Mouse (Mus musculus): ENCODE data around the gene Lrrc45. TPM values are rescaled to one million over a fixed set of nuclear protein-coding genes. Genes with fewer than 3 reads are reported as not detected.

Gene Lrrc45
- polyA plus RNA-seq, 1 experiment from 2014 or later: 58.2 TPM

DNA sequence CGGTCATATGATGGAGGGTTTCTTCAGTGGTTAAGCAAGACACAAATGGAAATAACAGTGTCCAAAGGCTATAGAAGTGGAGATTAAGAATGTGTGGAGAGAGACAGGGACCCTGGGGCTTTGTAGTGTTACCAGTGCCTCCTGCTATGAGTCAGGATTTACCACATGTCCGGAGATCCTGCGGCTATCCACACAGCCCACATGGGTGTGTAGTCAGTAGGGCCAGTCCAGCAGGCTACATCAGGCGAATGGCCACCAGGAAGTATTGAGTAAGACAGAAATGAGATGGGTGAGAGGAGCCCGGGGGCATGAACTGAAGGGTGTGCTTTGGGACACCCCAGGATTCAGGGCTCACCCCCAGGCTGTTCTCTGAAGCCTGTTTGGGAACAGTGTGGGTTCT lies 31.0 kb upstream of the Lrrc45 start:
- Histone ChIP-seq H3K9me3 (ENCODE audit: control insufficient read depth, low read length) (no peaks in the 10 kb centered on the region), H3K4me3 (ENCODE audit: low read length) (no peak overlapping the region), H3K36me3 (ENCODE audit: control insufficient read depth, insufficient read depth, low read length) (peaks cover 19% of the 10 kb centered on the region), H3K27me3 (ENCODE audit: control insufficient read depth, insufficient read depth, low read depth, low read length) (no peaks in the 10 kb centered on the region), H3K27ac (ENCODE audit: low read length) (no peak overlapping the region), H3K4me1 (replicated peaks; ENCODE audit: control insufficient read depth, insufficient read depth, low read length) (peaks cover 19% of the 10 kb centered on the region), H3K4me2 (ENCODE audit: low read depth, low read length) (no peak overlapping the region), H3K9ac (ENCODE audit: low read length) (no peak overlapping the region)
- no peak for ATAC-seq (ENCODE audit: low read depth)
- WGBS: 95% methylated on average over 5 of the region's 5 CpGs

DNA sequence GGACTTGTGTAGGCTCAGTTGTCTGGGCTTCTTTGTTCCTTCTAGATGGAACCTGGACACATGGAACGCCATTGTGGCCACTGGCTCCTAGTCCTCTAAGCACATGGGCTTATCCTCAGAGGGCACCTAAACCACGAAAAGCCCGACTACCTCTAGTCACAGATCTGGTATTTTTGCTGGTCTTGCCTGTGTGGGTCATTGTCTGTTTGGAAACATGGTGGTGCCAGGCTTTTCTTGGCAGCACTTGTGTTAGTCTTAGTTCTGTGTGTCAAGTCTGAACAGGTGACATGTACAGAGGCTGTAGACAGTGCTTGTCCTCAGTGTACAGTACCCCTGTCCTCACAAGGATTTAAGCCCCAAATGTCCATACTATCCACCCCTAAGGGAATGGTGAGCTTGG lies 30.2 kb upstream of the Lrrc45 start:
- ATAC-seq (ENCODE audit: low read depth): no peak
- WGBS: 92% methylated on average over 3 of the region's 3 CpGs
- Histone ChIP-seq H3K4me3 (ENCODE audit: low read length) (no peak overlapping the region), H3K4me1 (replicated peaks; ENCODE audit: control insufficient read depth, insufficient read depth, low read length) (peaks cover 21% of the 10 kb centered on the region), H3K27me3 (ENCODE audit: control insufficient read depth, insufficient read depth, low read depth, low read length) (no peaks in the 10 kb centered on the region), H3K4me2 (ENCODE audit: low read depth, low read length) (no peak overlapping the region), H3K9me3 (ENCODE audit: control insufficient read depth, low read length) (no peaks in the 10 kb centered on the region), H3K36me3 (ENCODE audit: control insufficient read depth, insufficient read depth, low read length) (peaks cover 16% of the 10 kb centered on the region), H3K27ac (ENCODE audit: low read length) (no peak overlapping the region), H3K9ac (ENCODE audit: low read length) (no peak overlapping the region)

GRCm38 (mm10) chr11:120684086-120684485 lies 29.6 kb upstream of the Lrrc45 start:
- H3K27me3 ChIP-seq (ENCODE audit: control insufficient read depth, insufficient read depth, low read depth, low read length): no peaks in the 10 kb centered on the region
- ATAC-seq (ENCODE audit: low read depth): no peak
- no peak overlapping the region for H3K4me3 ChIP-seq (ENCODE audit: low read length)
- H3K9ac ChIP-seq (ENCODE audit: low read length): no peak overlapping the region
- peak overlapping the region; percentile 61; the same call in 1 of the 2 replicates for H3K27ac ChIP-seq (ENCODE audit: low read length)
- H3K4me2 ChIP-seq (ENCODE audit: low read depth, low read length): no peak overlapping the region
- peaks cover 20% of the 10 kb centered on the region for H3K36me3 ChIP-seq (ENCODE audit: control insufficient read depth, insufficient read depth, low read length)
- 80% methylated on average over 2 of the region's 2 CpGs for WGBS
- no peaks in the 10 kb centered on the region for H3K9me3 ChIP-seq (ENCODE audit: control insufficient read depth, low read length)
- H3K4me1 ChIP-seq (replicated peaks; ENCODE audit: control insufficient read depth, insufficient read depth, low read length): peaks cover 21% of the 10 kb centered on the region

GRCm38 (mm10) chr11:120684660-120685059 lies 29.1 kb upstream of the Lrrc45 start:
- Histone ChIP-seq H3K4me3 (ENCODE audit: low read length) (no peak overlapping the region), H3K9me3 (ENCODE audit: control insufficient read depth, low read length) (no peaks in the 10 kb centered on the region), H3K9ac (ENCODE audit: low read length) (no peak overlapping the region), H3K27ac (ENCODE audit: low read length) (peak overlapping the region; percentile 61; the same call in 1 of the 2 replicates), H3K4me2 (ENCODE audit: low read depth, low read length) (no peak overlapping the region), H3K4me1 (replicated peaks; ENCODE audit: control insufficient read depth, insufficient read depth, low read length) (peaks cover 21% of the 10 kb centered on the region), H3K27me3 (ENCODE audit: control insufficient read depth, insufficient read depth, low read depth, low read length) (no peaks in the 10 kb centered on the region), H3K36me3 (ENCODE audit: control insufficient read depth, insufficient read depth, low read length) (peaks cover 24% of the 10 kb centered on the region)
- 59% methylated on average over 2 of the region's 2 CpGs for WGBS
- ATAC-seq (ENCODE audit: low read depth): peak; percentile 52

- peaks cover 21% of the 10 kb centered on the region for H3K4me1 ChIP-seq (replicated peaks; ENCODE audit: control insufficient read depth, insufficient read depth, low read length)
- peak; percentile 81 for ATAC-seq (ENCODE audit: low read depth)
- peaks cover 14% of the 10 kb centered on the region for H3K36me3 ChIP-seq (ENCODE audit: control insufficient read depth, insufficient read depth, low read length)
- H3K27me3 ChIP-seq (ENCODE audit: control insufficient read depth, insufficient read depth, low read depth, low read length): no peaks in the 10 kb centered on the region
- WGBS: 49% methylated on average over 20 of the region's 20 CpGs
- no peak overlapping the region for H3K4me3 ChIP-seq (ENCODE audit: low read length)
- no peaks in the 10 kb centered on the region for H3K9me3 ChIP-seq (ENCODE audit: control insufficient read depth, low read length)
- peak overlapping the region; percentile 46; the same call in 1 of the 2 replicates for H3K9ac ChIP-seq (ENCODE audit: low read length)
- peak overlapping the region; percentile 3; the same call in 1 of the 2 replicates for H3K4me2 ChIP-seq (ENCODE audit: low read depth, low read length)
- H3K27ac ChIP-seq (ENCODE audit: low read length): peak overlapping the region; percentile 98
Observed at GRCm38 (mm10) chr11:120686650-120687272, 27.0 kb upstream of the Lrrc45 start.

GRCm38 (mm10) chr11:120689365-120689764 lies 24.4 kb upstream of the Lrrc45 start:
- no peaks in the 10 kb centered on the region for H3K9me3 ChIP-seq (ENCODE audit: control insufficient read depth, low read length)
- 81% methylated on average over 3 of the region's 3 CpGs for WGBS
- H3K4me1 ChIP-seq (replicated peaks; ENCODE audit: control insufficient read depth, insufficient read depth, low read length): peaks cover 19% of the 10 kb centered on the region
- H3K27ac ChIP-seq (ENCODE audit: low read length): no peak overlapping the region
- H3K4me2 ChIP-seq (ENCODE audit: low read depth, low read length): no peak overlapping the region
- H3K9ac ChIP-seq (ENCODE audit: low read length): no peak overlapping the region
- ATAC-seq (ENCODE audit: low read depth): no peak
- no peaks in the 10 kb centered on the region for H3K27me3 ChIP-seq (ENCODE audit: control insufficient read depth, insufficient read depth, low read depth, low read length)
- H3K4me3 ChIP-seq (ENCODE audit: low read length): no peak overlapping the region
- H3K36me3 ChIP-seq (ENCODE audit: control insufficient read depth, insufficient read depth, low read length): peaks cover 11% of the 10 kb centered on the region

DNA sequence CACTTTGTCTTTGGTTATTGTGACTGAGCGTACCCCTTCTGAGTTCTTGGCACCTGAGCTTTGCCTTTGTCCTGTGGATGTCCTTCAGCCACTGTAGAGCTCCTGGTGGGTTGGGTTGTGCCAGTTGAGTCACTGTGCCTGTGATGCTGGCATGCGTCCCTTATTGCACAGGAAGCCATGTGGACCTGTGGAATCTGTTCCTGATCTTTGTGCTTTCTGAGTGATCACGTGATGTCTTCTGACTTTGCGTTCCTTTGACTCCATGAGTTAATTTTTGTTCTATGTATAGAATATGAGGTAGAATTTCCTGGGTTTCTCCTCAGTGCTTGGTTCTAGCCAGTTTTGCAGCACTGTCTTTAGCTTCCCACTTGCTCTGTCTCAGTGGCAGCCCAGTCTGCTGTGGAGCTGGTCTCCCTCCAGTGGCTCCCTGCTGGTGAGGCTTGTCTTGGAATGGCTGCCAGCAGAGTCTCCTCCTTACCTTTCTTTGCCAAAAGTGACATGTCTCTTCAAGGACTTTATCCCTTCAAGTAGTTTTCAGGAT lies 21.2 kb upstream of the Lrrc45 start:
- peaks cover 10% of the 10 kb centered on the region for H3K4me1 ChIP-seq (replicated peaks; ENCODE audit: control insufficient read depth, insufficient read depth, low read length)
- H3K9me3 ChIP-seq (ENCODE audit: control insufficient read depth, low read length): no peaks in the 10 kb centered on the region
- H3K36me3 ChIP-seq (ENCODE audit: control insufficient read depth, insufficient read depth, low read length): peaks cover 14% of the 10 kb centered on the region
- H3K9ac ChIP-seq (ENCODE audit: low read length): no peak overlapping the region
- no peak overlapping the region for H3K4me2 ChIP-seq (ENCODE audit: low read depth, low read length)
- no peak overlapping the region for H3K4me3 ChIP-seq (ENCODE audit: low read length)
- 86% methylated on average over 4 of the region's 4 CpGs for WGBS
- H3K27me3 ChIP-seq (ENCODE audit: control insufficient read depth, insufficient read depth, low read depth, low read length): no peaks in the 10 kb centered on the region
- no peak overlapping the region for H3K27ac ChIP-seq (ENCODE audit: low read length)
- ATAC-seq (ENCODE audit: low read depth): no peak

- Histone ChIP-seq H3K9me3 (ENCODE audit: control insufficient read depth, low read length) (no peaks in the 10 kb centered on the region), H3K9ac (ENCODE audit: low read length) (no peak overlapping the region), H3K4me1 (replicated peaks; ENCODE audit: control insufficient read depth, insufficient read depth, low read length) (peaks cover 7% of the 10 kb centered on the region), H3K27ac (ENCODE audit: low read length) (no peak overlapping the region), H3K4me3 (ENCODE audit: low read length) (no peak overlapping the region), H3K27me3 (ENCODE audit: control insufficient read depth, insufficient read depth, low read depth, low read length) (no peaks in the 10 kb centered on the region), H3K36me3 (ENCODE audit: control insufficient read depth, insufficient read depth, low read length) (peaks cover 13% of the 10 kb centered on the region), H3K4me2 (ENCODE audit: low read depth, low read length) (no peak overlapping the region)
- no peak for ATAC-seq (ENCODE audit: low read depth)
- 76% methylated on average over 3 of the region's 3 CpGs for WGBS
Observed at GRCm38 (mm10) chr11:120693461-120693860, 20.3 kb upstream of the Lrrc45 start.

- H3K36me3 ChIP-seq (ENCODE audit: control insufficient read depth, insufficient read depth, low read length): peaks cover 4% of the 10 kb centered on the region; the same call in 1 of the 2 replicates
- 21% methylated on average over 4 of the region's 4 CpGs for WGBS
- H3K4me2 ChIP-seq (ENCODE audit: low read depth, low read length): no peak overlapping the region
- no peak overlapping the region for H3K9ac ChIP-seq (ENCODE audit: low read length)
- peak overlapping the region; percentile 28 for H3K27ac ChIP-seq (ENCODE audit: low read length)
- no peaks in the 10 kb centered on the region for H3K27me3 ChIP-seq (ENCODE audit: control insufficient read depth, insufficient read depth, low read depth, low read length)
- H3K9me3 ChIP-seq (ENCODE audit: control insufficient read depth, low read length): no peaks in the 10 kb centered on the region
- peaks cover 7% of the 10 kb centered on the region for H3K4me1 ChIP-seq (replicated peaks; ENCODE audit: control insufficient read depth, insufficient read depth, low read length)
- H3K4me3 ChIP-seq (ENCODE audit: low read length): no peak overlapping the region
- peak; percentile 83 for ATAC-seq (ENCODE audit: low read depth)
Observed at GRCm38 (mm10) chr11:120695184-120695583, 18.5 kb upstream of the Lrrc45 start.

All from lung, embryonic 16.5 days (tissue).